Mouse (Mus musculus): Measurements from ENCODE around the gene Rgl1. TPM values are rescaled to one million over a fixed set of nuclear protein-coding genes. Genes with fewer than 3 reads are reported as not detected.

The Rgl1 gene
- polyA plus RNA-seq, 1 experiment: 55.6 TPM

GRCm38 (mm10) chr1:152681676-152682367 lies 84.3 kb downstream of the Rgl1 start:
- Histone ChIP-seq H3K27ac (ENCODE audit: insufficient read depth, low read length) (no peak overlapping the region), H3K4me1 (ENCODE audit: control insufficient read depth, insufficient read depth, low read length) (peaks cover 5% of the 10 kb centered on the region), H3K4me3 (ENCODE audit: insufficient read depth, low read length) (no peak overlapping the region)
- no peak for TF ChIP-seq CTCF (IDR thresholded peaks at IDR 0.05; ENCODE audit: extremely low read depth, insufficient read depth, low read length)
- no peak for TF ChIP-seq POLR2A (IDR thresholded peaks at IDR 0.05; ENCODE audit: extremely low read depth, insufficient read depth, low read length)

- Histone ChIP-seq H3K27ac (ENCODE audit: insufficient read depth, low read length) (no peak overlapping the region), H3K4me1 (ENCODE audit: control insufficient read depth, insufficient read depth, low read length) (peaks cover 5% of the 10 kb centered on the region), H3K4me3 (ENCODE audit: insufficient read depth, low read length) (no peak overlapping the region)
- TF ChIP-seq POLR2A (IDR thresholded peaks at IDR 0.05; ENCODE audit: extremely low read depth, insufficient read depth, low read length) (no peak), CTCF (IDR thresholded peaks at IDR 0.05; ENCODE audit: extremely low read depth, insufficient read depth, low read length) (no peak)
These were observed 85.0 kb downstream of the Rgl1 start for GRCm38 (mm10) chr1:152681116-152681515.

- no peak overlapping the region for H3K27ac ChIP-seq (ENCODE audit: insufficient read depth, low read length)
These were observed 87.7 kb downstream of the Rgl1 start for GRCm38 (mm10) chr1:152678451-152678850.

GRCm38 (mm10) chr1:152677482-152678211 lies 88.5 kb downstream of the Rgl1 start:
- H3K4me1 ChIP-seq (ENCODE audit: control insufficient read depth, insufficient read depth, low read length): peaks cover 5% of the 10 kb centered on the region
- TF ChIP-seq POLR2A (IDR thresholded peaks at IDR 0.05; ENCODE audit: extremely low read depth, insufficient read depth, low read length): no peak
- TF ChIP-seq CTCF (IDR thresholded peaks at IDR 0.05; ENCODE audit: extremely low read depth, insufficient read depth, low read length): no peak
- no peak overlapping the region for H3K4me3 ChIP-seq (ENCODE audit: insufficient read depth, low read length)
- no peak overlapping the region for H3K27ac ChIP-seq (ENCODE audit: insufficient read depth, low read length)

More at GRCm38 (mm10) chr1:152678451-152678850, 87.7 kb downstream of the Rgl1 start:
- Histone ChIP-seq H3K4me3 (ENCODE audit: insufficient read depth, low read length) (no peak overlapping the region), H3K4me1 (ENCODE audit: control insufficient read depth, insufficient read depth, low read length) (peaks cover 5% of the 10 kb centered on the region)
- TF ChIP-seq POLR2A (IDR thresholded peaks at IDR 0.05; ENCODE audit: extremely low read depth, insufficient read depth, low read length) (no peak), CTCF (IDR thresholded peaks at IDR 0.05; ENCODE audit: extremely low read depth, insufficient read depth, low read length) (peak; percentile 26)

- H3K4me3 ChIP-seq (ENCODE audit: insufficient read depth, low read length): no peak overlapping the region
- no peaks in the 10 kb centered on the region for H3K4me1 ChIP-seq (ENCODE audit: control insufficient read depth, insufficient read depth, low read length)
- TF ChIP-seq CTCF (IDR thresholded peaks at IDR 0.05; ENCODE audit: extremely low read depth, insufficient read depth, low read length): no peak
- TF ChIP-seq POLR2A (IDR thresholded peaks at IDR 0.05; ENCODE audit: extremely low read depth, insufficient read depth, low read length): no peak
- H3K27ac ChIP-seq (ENCODE audit: insufficient read depth, low read length): no peak overlapping the region
These were observed 96.5 kb downstream of the Rgl1 start for GRCm38 (mm10) chr1:152669446-152670180.

- Histone ChIP-seq H3K27ac (ENCODE audit: insufficient read depth, low read length) (no peak overlapping the region), H3K4me3 (ENCODE audit: insufficient read depth, low read length) (no peak overlapping the region), H3K4me1 (ENCODE audit: control insufficient read depth, insufficient read depth, low read length) (peaks cover 3% of the 10 kb centered on the region; the same call in 1 of the 2 replicates)
- no peak for TF ChIP-seq CTCF (IDR thresholded peaks at IDR 0.05; ENCODE audit: extremely low read depth, insufficient read depth, low read length)
- no peak for TF ChIP-seq POLR2A (IDR thresholded peaks at IDR 0.05; ENCODE audit: extremely low read depth, insufficient read depth, low read length)
These were observed 105.7 kb downstream of the Rgl1 start for GRCm38 (mm10) chr1:152660436-152660835.

GRCm38 (mm10) chr1:152659961-152660360 lies 106.2 kb downstream of the Rgl1 start:
- no peak for TF ChIP-seq CTCF (IDR thresholded peaks at IDR 0.05; ENCODE audit: extremely low read depth, insufficient read depth, low read length)
- no peak for TF ChIP-seq POLR2A (IDR thresholded peaks at IDR 0.05; ENCODE audit: extremely low read depth, insufficient read depth, low read length)
- H3K4me1 ChIP-seq (ENCODE audit: control insufficient read depth, insufficient read depth, low read length): peaks cover 3% of the 10 kb centered on the region; the same call in 1 of the 2 replicates
- H3K4me3 ChIP-seq (ENCODE audit: insufficient read depth, low read length): no peak overlapping the region
- no peak overlapping the region for H3K27ac ChIP-seq (ENCODE audit: insufficient read depth, low read length)

- TF ChIP-seq POLR2A (IDR thresholded peaks at IDR 0.05; ENCODE audit: extremely low read depth, insufficient read depth, low read length) (no peak), CTCF (IDR thresholded peaks at IDR 0.05; ENCODE audit: extremely low read depth, insufficient read depth, low read length) (no peak)
- Histone ChIP-seq H3K27ac (ENCODE audit: insufficient read depth, low read length) (no peak overlapping the region), H3K4me3 (ENCODE audit: insufficient read depth, low read length) (no peak overlapping the region), H3K4me1 (ENCODE audit: control insufficient read depth, insufficient read depth, low read length) (peaks cover 3% of the 10 kb centered on the region; the same call in 1 of the 2 replicates)
These were observed 109.5 kb downstream of the Rgl1 start for GRCm38 (mm10) chr1:152656601-152657000.

- Histone ChIP-seq H3K4me3 (ENCODE audit: insufficient read depth, low read length) (no peak overlapping the region), H3K4me1 (ENCODE audit: control insufficient read depth, insufficient read depth, low read length) (peaks cover 1% of the 10 kb centered on the region; the same call in 1 of the 2 replicates), H3K27ac (ENCODE audit: insufficient read depth, low read length) (no peak overlapping the region)
- TF ChIP-seq POLR2A (IDR thresholded peaks at IDR 0.05; ENCODE audit: extremely low read depth, insufficient read depth, low read length) (no peak), CTCF (IDR thresholded peaks at IDR 0.05; ENCODE audit: extremely low read depth, insufficient read depth, low read length) (no peak)
These were observed 111.3 kb downstream of the Rgl1 start for GRCm38 (mm10) chr1:152654851-152655250.
